Mouse (Mus musculus): ENCODE results near the gene Mgp. TPM values are rescaled to one million over a fixed set of nuclear protein-coding genes. Genes with fewer than 3 reads are reported as not detected.
A peak's percentile ranks its signal among the peaks of the same experiment; 100 is the strongest.

Mgp gene
- 9.7 and 11.8 TPM in 2 replicates for polyA plus RNA-seq (2014; fragmentation: Nextera tagmentation; extraction: Ambion mirVana)

DNA sequence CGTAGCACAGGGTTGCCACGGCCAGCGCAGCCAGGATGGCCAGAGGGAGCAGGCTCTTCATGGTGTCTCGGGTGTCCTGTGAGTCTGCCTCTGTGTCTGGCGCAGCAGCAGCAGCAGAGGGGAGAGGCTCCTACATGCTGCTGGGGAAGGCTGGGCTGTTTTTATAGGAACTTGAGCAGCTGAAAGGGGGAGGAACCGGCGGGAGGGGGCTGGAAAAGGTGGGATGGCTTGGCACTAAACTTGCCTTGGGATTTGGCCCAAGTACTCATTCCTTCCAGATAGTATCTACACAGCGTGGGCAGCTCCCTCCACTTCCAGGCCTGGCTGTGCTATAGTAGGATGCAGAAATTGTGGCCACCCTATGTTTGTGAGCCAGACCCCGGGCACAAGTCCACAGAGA is at the start of gene Mgp:
Gene Mgp (minus strand): TSS at position 154 of the 400 bp plus-strand sequence.
- H3K36me3 ChIP-seq (replicated peaks; ENCODE audit: control insufficient read depth, insufficient read depth, low read depth, low read length) = no peaks in the 10 kb centered on the region
- ATAC-seq (replicated peaks; ENCODE audit: insufficient number of reproducible peaks, low FRiP score, low TSS enrichment, low read depth) = no peak
- H3K9me3 ChIP-seq (replicated peaks; ENCODE audit: control insufficient read depth, low read length) = no peaks in the 10 kb centered on the region
- DNase-seq (ENCODE audit: low spot score) = peak; percentile 52
- no peak within 1 kb of the TSS for H3K4me3 ChIP-seq (ENCODE audit: low read depth, low read length)
- H3K4me1 ChIP-seq (ENCODE audit: control insufficient read depth, insufficient read depth, low read length) = no peaks in the 10 kb centered on the region
- H3K27ac ChIP-seq (replicated peaks; ENCODE audit: low read depth, low read length) = no peak within 1 kb of the TSS
- H3K27me3 ChIP-seq (ENCODE audit: control insufficient read depth, insufficient read depth, low read length) = no peaks in the 10 kb centered on the region
- H3K4me2 ChIP-seq (ENCODE audit: low read depth, low read length) = peak within 1 kb of the TSS; percentile 19; the same call in 1 of the 2 replicates
- WGBS = 24% methylated on average over 9 of the region's 9 CpGs
- peak within 1 kb of the TSS; percentile 7 for H3K9ac ChIP-seq (replicated peaks; ENCODE audit: low read length)

DNA sequence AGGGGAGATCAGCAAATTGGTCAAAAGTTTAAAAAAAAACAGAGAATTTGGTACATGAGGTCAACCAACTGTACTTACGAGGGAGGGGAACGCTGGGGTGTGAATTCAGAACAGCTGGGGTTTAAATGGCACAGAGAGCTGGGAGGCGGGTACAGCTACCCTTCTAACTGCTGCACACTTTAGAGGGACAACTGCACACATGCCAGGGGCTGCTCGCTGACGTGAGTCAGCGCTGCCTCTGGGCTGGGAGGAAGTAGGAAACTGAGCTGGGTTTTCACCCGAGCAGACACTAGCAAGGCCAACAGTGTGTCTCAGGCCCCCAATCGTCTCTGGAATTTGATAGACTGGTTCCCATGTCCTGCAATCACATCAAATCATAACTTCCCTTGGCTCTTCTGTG is 49.4 kb upstream of the Mgp start:
- no peak for DNase-seq (ENCODE audit: low spot score)
- H3K27ac ChIP-seq (replicated peaks; ENCODE audit: low read depth, low read length) = no peak overlapping the region
- 69% methylated on average over 8 of the region's 8 CpGs for whole genome bisulfite sequencing
- no peaks in the 10 kb centered on the region for H3K27me3 ChIP-seq (ENCODE audit: control insufficient read depth, insufficient read depth, low read length)
- H3K4me2 ChIP-seq (ENCODE audit: low read depth, low read length) = no peak overlapping the region
- H3K9me3 ChIP-seq (replicated peaks; ENCODE audit: control insufficient read depth, low read length) = no peaks in the 10 kb centered on the region
- H3K4me3 ChIP-seq (ENCODE audit: low read depth, low read length) = no peak overlapping the region
- no peaks in the 10 kb centered on the region for H3K4me1 ChIP-seq (ENCODE audit: control insufficient read depth, insufficient read depth, low read length)
- no peak for ATAC-seq (replicated peaks; ENCODE audit: insufficient number of reproducible peaks, low FRiP score, low TSS enrichment, low read depth)
- no peaks in the 10 kb centered on the region for H3K36me3 ChIP-seq (replicated peaks; ENCODE audit: control insufficient read depth, insufficient read depth, low read depth, low read length)
- no peak overlapping the region for H3K9ac ChIP-seq (replicated peaks; ENCODE audit: low read length)

DNA sequence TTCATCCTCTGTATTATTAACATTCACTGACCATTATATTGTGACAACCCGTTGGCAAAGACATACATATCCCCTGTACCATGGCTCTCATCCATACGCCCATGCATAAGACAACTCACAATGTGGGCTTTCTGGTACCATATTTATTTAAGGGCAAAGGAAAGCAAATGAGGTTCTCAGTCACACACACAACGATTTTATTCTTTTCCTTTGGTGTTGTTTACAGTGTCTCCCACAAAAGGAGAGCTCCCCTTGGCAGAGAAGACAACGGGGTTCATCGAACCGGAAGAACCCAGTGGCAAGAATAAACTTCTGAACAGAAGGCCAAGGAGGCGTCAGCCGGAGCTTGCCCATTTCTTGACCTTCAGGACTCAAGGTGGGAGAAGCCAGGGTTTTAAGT is 47.9 kb upstream of the Mgp start, which contains the start of gene Pde6h:
Gene Pde6h (plus strand): TSS at position 301 of the 400 bp plus-strand sequence.
- no peak within 1 kb of the TSS for H3K27ac ChIP-seq (replicated peaks; ENCODE audit: low read depth, low read length)
- no peak within 1 kb of the TSS for H3K4me3 ChIP-seq (ENCODE audit: low read depth, low read length)
- H3K27me3 ChIP-seq (ENCODE audit: control insufficient read depth, insufficient read depth, low read length) = no peaks in the 10 kb centered on the region
- no peaks in the 10 kb centered on the region for H3K36me3 ChIP-seq (replicated peaks; ENCODE audit: control insufficient read depth, insufficient read depth, low read depth, low read length)
- H3K4me2 ChIP-seq (ENCODE audit: low read depth, low read length) = no peak within 1 kb of the TSS
- 93% methylated on average over 8 of the region's 8 CpGs for WGBS
- no peaks in the 10 kb centered on the region for H3K9me3 ChIP-seq (replicated peaks; ENCODE audit: control insufficient read depth, low read length)
- no peak within 1 kb of the TSS for H3K9ac ChIP-seq (replicated peaks; ENCODE audit: low read length)
- no peak for ATAC-seq (replicated peaks; ENCODE audit: insufficient number of reproducible peaks, low FRiP score, low TSS enrichment, low read depth)
- H3K4me1 ChIP-seq (ENCODE audit: control insufficient read depth, insufficient read depth, low read length) = no peaks in the 10 kb centered on the region
- DNase-seq (ENCODE audit: low spot score) = no peak

DNA sequence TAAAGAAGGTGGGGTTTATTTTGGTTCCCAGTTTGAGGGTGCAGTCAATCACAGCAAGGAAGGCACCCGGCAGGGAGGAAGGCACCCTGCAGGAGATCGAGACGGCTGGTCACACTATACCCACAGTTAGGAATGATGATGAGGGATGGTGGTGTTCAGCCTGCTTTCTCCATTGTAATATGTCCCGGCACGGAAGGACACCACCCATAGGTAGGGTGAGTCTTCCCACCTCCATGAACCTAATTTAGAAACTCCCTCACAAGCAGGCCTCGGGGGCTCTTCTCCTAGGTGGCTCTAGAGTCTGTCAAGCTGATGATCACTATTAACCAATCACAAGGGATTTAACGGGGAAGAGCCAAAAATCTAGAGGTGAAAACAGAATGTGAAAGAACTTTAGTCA is 47.2 kb upstream of the Mgp start:
- no peaks in the 10 kb centered on the region for H3K27me3 ChIP-seq (ENCODE audit: control insufficient read depth, insufficient read depth, low read length)
- ATAC-seq (replicated peaks; ENCODE audit: insufficient number of reproducible peaks, low FRiP score, low TSS enrichment, low read depth) = no peak
- no peak for DNase-seq (ENCODE audit: low spot score)
- H3K4me2 ChIP-seq (ENCODE audit: low read depth, low read length) = no peak overlapping the region
- H3K9ac ChIP-seq (replicated peaks; ENCODE audit: low read length) = no peak overlapping the region
- H3K4me1 ChIP-seq (ENCODE audit: control insufficient read depth, insufficient read depth, low read length) = no peaks in the 10 kb centered on the region
- no peak overlapping the region for H3K27ac ChIP-seq (replicated peaks; ENCODE audit: low read depth, low read length)
- WGBS = 89% methylated on average over 7 of the region's 7 CpGs
- no peaks in the 10 kb centered on the region for H3K9me3 ChIP-seq (replicated peaks; ENCODE audit: control insufficient read depth, low read length)
- no peaks in the 10 kb centered on the region for H3K36me3 ChIP-seq (replicated peaks; ENCODE audit: control insufficient read depth, insufficient read depth, low read depth, low read length)
- no peak overlapping the region for H3K4me3 ChIP-seq (ENCODE audit: low read depth, low read length)

DNA sequence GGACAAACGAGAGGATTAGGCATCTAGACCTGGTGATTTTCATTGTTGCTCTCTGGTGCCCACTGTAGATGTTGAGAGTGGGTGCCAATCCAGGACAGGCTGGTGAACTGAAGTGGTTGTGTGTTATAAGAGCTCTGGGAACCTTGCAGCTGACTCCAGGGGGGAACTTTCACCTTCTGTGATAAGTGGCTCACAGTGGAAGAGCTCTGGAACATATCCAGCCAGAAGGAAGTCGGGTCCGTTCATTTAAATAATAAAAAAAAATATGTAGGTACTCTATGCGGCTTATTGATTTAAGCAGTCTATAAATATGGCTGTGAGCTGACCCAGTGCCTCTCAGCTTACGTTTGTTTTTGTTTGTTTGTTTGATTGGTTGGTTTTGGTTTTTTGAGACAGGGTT is 46.5 kb upstream of the Mgp start, which contains the start of gene Erp27:
Gene Erp27 (minus strand): TSS at position 101 of the 400 bp plus-strand sequence.
- Histone ChIP-seq H3K4me2 (ENCODE audit: low read depth, low read length) (no peak within 1 kb of the TSS), H3K9ac (replicated peaks; ENCODE audit: low read length) (no peak within 1 kb of the TSS), H3K9me3 (replicated peaks; ENCODE audit: control insufficient read depth, low read length) (no peaks in the 10 kb centered on the region), H3K36me3 (replicated peaks; ENCODE audit: control insufficient read depth, insufficient read depth, low read depth, low read length) (no peaks in the 10 kb centered on the region), H3K4me1 (ENCODE audit: control insufficient read depth, insufficient read depth, low read length) (no peaks in the 10 kb centered on the region), H3K27me3 (ENCODE audit: control insufficient read depth, insufficient read depth, low read length) (no peaks in the 10 kb centered on the region), H3K4me3 (ENCODE audit: low read depth, low read length) (no peak within 1 kb of the TSS), H3K27ac (replicated peaks; ENCODE audit: low read depth, low read length) (no peak within 1 kb of the TSS)
- 78% methylated on average over 5 of the region's 5 CpGs for WGBS
- no peak for ATAC-seq (replicated peaks; ENCODE audit: insufficient number of reproducible peaks, low FRiP score, low TSS enrichment, low read depth)
- no peak for DNase-seq (ENCODE audit: low spot score)

DNA sequence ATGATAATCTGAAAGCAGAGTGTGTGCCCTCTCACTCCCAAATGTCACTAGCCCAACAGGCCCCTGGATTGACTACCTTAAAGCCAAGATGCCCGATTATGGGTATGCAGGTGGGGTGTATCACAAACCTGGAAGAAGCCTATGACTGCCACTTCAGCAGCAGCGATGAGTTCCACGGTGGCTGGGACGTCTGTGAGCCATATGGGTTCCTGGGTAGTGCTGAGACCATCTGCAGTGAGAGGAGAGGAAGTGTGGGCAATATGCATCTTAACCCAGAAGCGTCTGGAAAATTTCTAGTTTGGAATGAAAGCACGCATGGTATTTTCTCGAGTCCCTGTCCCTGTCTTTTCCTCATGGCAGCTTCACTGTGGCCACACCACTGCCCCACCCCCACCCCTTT is 46.0 kb upstream of the Mgp start:
- Histone ChIP-seq H3K27ac (replicated peaks; ENCODE audit: low read depth, low read length) (no peak overlapping the region), H3K36me3 (replicated peaks; ENCODE audit: control insufficient read depth, insufficient read depth, low read depth, low read length) (no peaks in the 10 kb centered on the region), H3K27me3 (ENCODE audit: control insufficient read depth, insufficient read depth, low read length) (no peaks in the 10 kb centered on the region), H3K9ac (replicated peaks; ENCODE audit: low read length) (no peak overlapping the region), H3K9me3 (replicated peaks; ENCODE audit: control insufficient read depth, low read length) (no peaks in the 10 kb centered on the region), H3K4me2 (ENCODE audit: low read depth, low read length) (no peak overlapping the region), H3K4me3 (ENCODE audit: low read depth, low read length) (no peak overlapping the region), H3K4me1 (ENCODE audit: control insufficient read depth, insufficient read depth, low read length) (no peaks in the 10 kb centered on the region)
- DNase-seq (ENCODE audit: low spot score) (no peak), ATAC-seq (replicated peaks; ENCODE audit: insufficient number of reproducible peaks, low FRiP score, low TSS enrichment, low read depth) (no peak)
- WGBS = 75% methylated on average over 7 of the region's 7 CpGs

DNA sequence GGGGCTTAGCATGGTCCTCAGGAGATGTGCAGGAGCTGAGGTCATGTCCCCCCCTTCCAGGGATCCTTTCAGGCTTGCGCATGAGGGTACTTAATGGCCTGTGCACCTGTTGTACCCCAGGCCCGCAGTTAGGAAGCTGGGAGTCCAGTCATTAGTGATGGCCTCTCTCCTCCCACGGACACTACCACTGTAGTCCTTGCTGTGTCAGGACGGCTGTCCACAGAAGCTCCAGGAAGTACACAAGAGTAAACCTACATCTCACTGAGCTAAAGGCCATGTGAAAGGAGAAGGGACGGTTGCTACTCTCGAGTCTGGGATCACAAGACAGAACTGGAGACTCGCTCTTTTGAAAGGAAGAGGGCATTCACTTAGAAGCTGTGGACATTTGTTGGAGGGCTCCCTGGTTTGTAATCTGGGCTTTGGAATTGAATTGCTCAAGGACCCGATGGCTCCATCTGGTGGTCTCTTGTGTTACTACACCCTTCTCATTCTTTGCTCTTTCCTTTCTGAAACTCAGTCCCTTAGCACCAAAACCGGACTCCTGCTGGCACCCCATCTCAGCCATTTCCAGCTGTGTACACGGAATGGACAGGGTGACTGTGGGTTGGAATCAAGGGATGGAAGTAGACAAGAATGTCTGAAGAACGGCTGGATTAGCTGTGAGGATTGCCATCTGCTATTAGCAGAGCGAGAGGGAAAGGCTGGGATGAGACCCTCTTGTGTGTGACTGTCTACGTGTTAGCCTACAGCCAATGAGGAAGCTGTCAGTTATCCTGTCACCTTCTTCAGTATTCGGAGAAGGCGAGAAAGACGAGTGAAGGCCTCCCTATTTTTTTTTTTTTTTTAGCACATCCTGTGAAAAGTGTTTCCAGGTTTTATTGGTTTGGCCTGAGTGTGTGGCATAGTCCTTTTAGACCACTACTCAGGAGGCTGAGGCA is 45.0 kb upstream of the Mgp start:
- Histone ChIP-seq H3K4me1 (ENCODE audit: control insufficient read depth, insufficient read depth, low read length) (no peaks in the 10 kb centered on the region), H3K4me2 (ENCODE audit: low read depth, low read length) (no peak overlapping the region), H3K27ac (replicated peaks; ENCODE audit: low read depth, low read length) (no peak overlapping the region), H3K9ac (replicated peaks; ENCODE audit: low read length) (no peak overlapping the region), H3K36me3 (replicated peaks; ENCODE audit: control insufficient read depth, insufficient read depth, low read depth, low read length) (no peaks in the 10 kb centered on the region), H3K4me3 (ENCODE audit: low read depth, low read length) (no peak overlapping the region), H3K27me3 (ENCODE audit: control insufficient read depth, insufficient read depth, low read length) (no peaks in the 10 kb centered on the region), H3K9me3 (replicated peaks; ENCODE audit: control insufficient read depth, low read length) (no peaks in the 10 kb centered on the region)
- 49% methylated on average over 16 of the region's 16 CpGs for WGBS
- DNase-seq (ENCODE audit: low spot score) (peak; percentile 88), ATAC-seq (replicated peaks; ENCODE audit: insufficient number of reproducible peaks, low FRiP score, low TSS enrichment, low read depth) (no peak)

DNA sequence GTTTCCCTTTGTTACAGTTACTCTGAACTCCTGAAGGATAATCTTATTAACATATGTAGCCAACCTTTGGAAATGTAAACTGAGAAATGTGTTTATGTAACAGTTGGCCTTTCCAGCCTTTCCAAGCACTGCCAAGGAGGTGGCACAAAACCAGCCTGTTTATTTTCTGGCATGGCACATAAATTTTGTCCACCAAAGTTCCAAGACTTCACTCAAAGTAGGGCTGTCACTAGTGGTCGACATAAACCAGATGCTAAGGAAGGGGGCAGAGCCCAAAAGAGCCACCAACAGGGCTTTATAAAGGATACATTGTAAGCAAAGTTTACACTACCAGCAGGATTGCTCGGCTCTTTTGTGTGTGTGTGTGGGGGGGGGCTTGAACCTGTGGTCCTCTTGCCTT is 42.3 kb upstream of the Mgp start:
- H3K9me3 ChIP-seq (replicated peaks; ENCODE audit: control insufficient read depth, low read length) = no peaks in the 10 kb centered on the region
- H3K27ac ChIP-seq (replicated peaks; ENCODE audit: low read depth, low read length) = no peak overlapping the region
- no peak overlapping the region for H3K4me2 ChIP-seq (ENCODE audit: low read depth, low read length)
- H3K36me3 ChIP-seq (replicated peaks; ENCODE audit: control insufficient read depth, insufficient read depth, low read depth, low read length) = no peaks in the 10 kb centered on the region
- H3K9ac ChIP-seq (replicated peaks; ENCODE audit: low read length) = no peak overlapping the region
- no peaks in the 10 kb centered on the region for H3K4me1 ChIP-seq (ENCODE audit: control insufficient read depth, insufficient read depth, low read length)
- H3K4me3 ChIP-seq (ENCODE audit: low read depth, low read length) = no peak overlapping the region
- ATAC-seq (replicated peaks; ENCODE audit: insufficient number of reproducible peaks, low FRiP score, low TSS enrichment, low read depth) (no peak), DNase-seq (ENCODE audit: low spot score) (peak; percentile 20)
- 9% methylated on average over 2 of the region's 2 CpGs for WGBS
- no peaks in the 10 kb centered on the region for H3K27me3 ChIP-seq (ENCODE audit: control insufficient read depth, insufficient read depth, low read length)

Measured in embryonic facial prominence, embryonic 11.5 days (tissue).